Mouse (Mus musculus) cerebellum, adult 2 months (tissue): ENCODE measurements around the gene Trim12c.
"Not testable (repeated sequence)": the region's sequence is repeated elsewhere in the genome, so short reads cannot be mapped to it uniquely, and the experiment has no call there.

Experiments
- CTCF ChIP-seq: fragments of 200-500 bp; IDR thresholded peaks from 2 replicates; pipeline ENCODE4 v1.5.1; 2011; ENCODE audit warnings: low read depth, mild to moderate bottlenecking, control low read depth, low read length, moderate library complexity, borderline replicate concordance; ENCODE audit not compliant: insufficient read depth
- POLR2A ChIP-seq: fragments of 200-500 bp; IDR thresholded peaks from 2 replicates; pipeline ENCODE4 v1.6.1; 2011; ENCODE audit warnings: low read length, control low read depth, borderline replicate concordance; ENCODE audit not compliant: insufficient read depth

DNA sequence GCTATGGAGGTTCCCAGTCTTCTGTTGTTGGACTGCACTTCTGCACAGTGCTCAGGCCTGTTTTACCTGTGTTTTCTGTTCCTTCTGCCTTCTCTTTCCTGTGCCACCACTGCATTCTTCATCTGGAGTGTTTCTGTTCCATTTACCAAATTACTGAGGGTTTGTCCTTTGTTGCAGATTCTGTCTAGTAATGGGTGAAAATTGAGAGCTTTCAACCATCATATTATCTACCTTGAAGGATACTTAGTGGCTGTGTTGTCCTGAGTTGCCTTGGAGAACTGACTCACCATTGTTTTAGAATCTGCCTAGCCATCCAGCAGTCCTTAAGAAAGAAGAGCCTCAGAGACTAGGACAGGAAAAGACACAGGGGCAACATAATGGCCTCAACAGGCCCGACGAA is 24.0 kb downstream of the Trim12c start, which contains the start of gene Trim34b:
- not testable (repeated sequence) for TF ChIP-seq CTCF, POLR2A
